Mouse (Mus musculus) heart, adult 2 months (tissue): ENCODE results near the gene Ppp1r15b.

Source experiments
- CTCF ChIP-seq: fragments of 200-600 bp; IDR thresholded peaks from 2 replicates; pipeline ENCODE4 v1.8.1; 2022; ENCODE audit warnings: antibody characterized with exemption, mild to moderate bottlenecking, moderate library complexity
- POLR2A ChIP-seq: fragments of 200-500 bp; IDR thresholded peaks from 2 replicates; pipeline ENCODE4 v1.6.1; 2011; ENCODE audit warnings: mild to moderate bottlenecking, low read depth, low read length, control low read depth; ENCODE audit not compliant: insufficient read depth

DNA sequence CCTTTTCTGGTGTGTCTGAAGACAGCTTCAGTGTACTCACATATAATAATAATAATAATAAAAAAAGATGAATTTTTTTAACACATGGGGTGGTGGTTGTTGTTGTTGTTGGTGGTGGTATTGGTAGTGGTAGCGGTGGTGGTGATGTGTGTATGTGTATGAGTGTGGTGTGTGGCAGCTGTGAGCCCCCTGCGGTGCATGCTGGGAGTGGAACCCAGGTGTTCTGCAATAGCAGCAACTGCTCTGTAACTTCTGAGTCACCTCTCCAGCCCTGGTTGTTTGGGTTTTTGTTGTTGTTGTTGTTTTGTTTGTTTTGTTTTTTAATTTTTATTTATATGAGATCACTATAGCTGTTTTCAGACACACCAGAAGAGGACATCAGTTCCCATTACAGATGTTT is 19.6 kb downstream of the Ppp1r15b start:
- TF ChIP-seq CTCF: no peak
- TF ChIP-seq POLR2A: no peak
